Mouse (Mus musculus) erythroblast, adult 5-6 weeks (primary cell): ENCODE measurements around the gene Olfr1513. TPM values are rescaled to one million over a fixed set of nuclear protein-coding genes. Genes with fewer than 3 reads are reported as not detected.
"Not testable (repeated sequence)": the region's sequence is repeated elsewhere in the genome, so short reads cannot be mapped to it uniquely, and the experiment has no call there.

ENCODE experiments used
- ATAC-seq: replicated peaks from 2 replicates; pipeline ENCODE4 v1.8.0; 2016; ENCODE audit warnings: moderate number of reproducible peaks, mild to moderate bottlenecking, moderate TSS enrichment, inconsistent platforms; ENCODE audit not compliant: poor library complexity, low FRiP score, severe bottlenecking
- total RNA-seq, 2 experiments: library from RNA; stranded (forward) in 1 of 2; stranded (reverse) in 1 of 2; fragments of 150-400 nt in 1 of 2; fragments of 200-764, 138-1000 nt in 1 of 2; gene quantifications; 2 replicates each; pipeline versions ENCODE4 v1.2.3 to v1.2.4; 2015 to 2017; ENCODE audit warnings: low replicate concordance in 2 of 2

Olfr1513 gene
- total RNA-seq, 2 experiments from 2014 or later: not detected

DNA sequence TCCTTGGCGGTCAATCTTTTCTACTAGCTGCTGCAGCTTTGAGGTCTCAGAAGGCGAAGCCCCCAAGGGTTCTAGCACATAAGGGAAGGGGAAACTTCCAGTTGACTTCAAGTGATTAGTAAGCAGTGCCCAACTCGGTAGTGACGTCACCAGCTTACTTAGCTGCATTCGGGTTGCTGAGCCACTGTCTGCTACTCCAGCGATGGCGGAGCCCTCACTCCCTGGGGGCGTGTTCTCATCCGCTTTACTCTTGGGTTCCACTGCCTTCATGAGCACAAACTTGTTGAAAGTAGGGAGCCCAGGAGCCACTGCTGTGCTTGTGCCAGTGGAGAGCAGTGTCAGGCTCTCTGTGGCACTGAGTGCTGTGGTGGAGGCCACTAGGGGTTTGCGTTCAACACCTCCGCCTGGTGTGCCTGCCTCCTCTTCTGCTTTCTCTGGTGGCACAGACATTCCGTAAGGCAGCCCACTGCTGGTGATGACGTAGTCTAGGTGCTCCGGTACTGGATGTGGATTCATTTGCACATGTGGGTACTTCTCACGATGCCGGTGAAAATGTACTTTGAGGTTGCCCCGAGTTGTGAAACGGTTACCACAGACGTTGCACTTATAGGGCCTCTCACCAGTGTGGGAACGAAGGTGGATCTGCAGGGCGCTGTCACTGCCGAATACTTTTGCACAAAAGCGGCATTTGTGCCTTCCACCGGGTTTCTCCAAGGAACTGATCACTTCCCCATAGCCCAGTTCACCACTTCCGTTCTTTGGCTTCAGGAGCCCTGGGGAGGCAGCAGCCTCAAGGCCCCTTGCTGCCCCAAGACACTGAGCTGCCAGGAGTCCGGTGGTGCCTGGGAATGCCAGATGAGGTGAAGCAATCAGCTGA, 42.0 kb downstream of the Olfr1513 start:
- no peak for ATAC-seq

GRCm38 (mm10) chr14:52310906-52311305, 45.3 kb downstream of the Olfr1513 start:
- ATAC-seq: no peak

DNA sequence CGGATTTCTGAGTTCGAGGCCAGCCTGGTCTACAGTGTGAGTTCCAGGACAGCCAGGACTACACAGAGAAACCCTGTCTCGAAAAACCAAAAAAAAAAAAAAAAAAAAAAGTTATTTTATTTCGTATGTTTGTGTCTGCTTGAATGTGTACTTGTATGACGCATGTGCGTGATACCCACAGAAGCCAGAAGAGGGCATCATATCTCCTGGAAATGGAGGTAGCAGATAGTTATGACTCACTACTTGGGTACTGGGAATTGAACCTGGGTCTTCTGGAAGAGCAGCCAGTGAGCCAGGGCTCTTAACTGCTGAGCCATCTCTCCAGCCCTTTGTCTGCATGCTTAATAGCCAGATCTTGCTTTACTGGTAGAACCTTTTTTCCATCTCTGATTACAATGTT, 45.9 kb downstream of the Olfr1513 start:
- not testable (repeated sequence) for ATAC-seq

DNA sequence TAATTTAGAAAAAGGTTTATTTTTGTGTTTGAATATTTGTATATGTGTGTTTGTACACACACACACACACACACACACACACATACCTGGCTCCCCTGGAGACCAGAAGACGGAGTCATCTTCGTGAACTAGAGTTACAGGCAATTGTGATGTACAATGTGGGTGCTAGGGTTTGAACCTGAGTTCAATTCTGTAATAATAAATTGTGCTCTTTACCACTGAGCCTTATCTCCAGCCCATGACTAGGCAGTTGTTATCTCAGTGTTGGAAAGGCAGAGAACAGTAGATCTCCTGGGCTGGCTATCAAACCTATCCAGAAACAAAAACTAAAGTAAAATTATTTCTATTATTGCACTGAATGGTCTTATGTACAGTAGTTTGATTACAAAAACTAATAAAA, 50.1 kb downstream of the Olfr1513 start:
- ATAC-seq: no peak

DNA sequence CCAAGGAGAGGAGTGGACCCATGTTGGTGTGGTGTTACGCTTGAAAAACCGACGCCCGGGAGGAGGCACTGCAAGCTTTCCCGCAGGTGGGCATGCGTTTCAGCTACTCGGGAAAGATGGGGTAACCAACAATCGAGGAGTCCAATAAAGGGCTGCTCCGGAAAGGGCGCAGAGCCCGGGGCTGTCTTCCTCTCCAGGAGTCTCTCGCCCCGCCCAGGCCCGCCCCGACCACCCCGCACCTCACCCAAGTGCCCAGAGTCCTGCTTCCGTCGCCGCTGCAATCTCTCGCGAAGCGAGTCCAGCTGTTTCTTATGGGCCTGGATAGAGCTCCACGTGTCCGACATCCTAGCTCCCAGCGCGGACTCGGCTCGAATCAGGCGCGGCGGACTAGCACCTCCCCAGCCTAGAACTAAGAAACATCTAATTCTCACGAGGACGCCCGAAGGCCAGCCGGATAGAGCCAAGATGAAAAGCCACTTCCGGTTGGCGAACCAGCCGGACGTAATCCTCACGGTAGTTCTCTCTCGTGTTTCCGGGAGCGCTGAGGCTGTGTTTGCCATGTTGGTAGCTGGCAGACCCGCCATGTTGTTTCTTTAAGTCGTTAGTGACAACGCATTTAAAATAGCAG, 51.5 kb downstream of the Olfr1513 start, which contains the start of gene Mettl3:
Mettl3 (minus strand) TSS at position 485 of the 628 bp plus-strand sequence.
- ATAC-seq: peak; percentile 96

DNA sequence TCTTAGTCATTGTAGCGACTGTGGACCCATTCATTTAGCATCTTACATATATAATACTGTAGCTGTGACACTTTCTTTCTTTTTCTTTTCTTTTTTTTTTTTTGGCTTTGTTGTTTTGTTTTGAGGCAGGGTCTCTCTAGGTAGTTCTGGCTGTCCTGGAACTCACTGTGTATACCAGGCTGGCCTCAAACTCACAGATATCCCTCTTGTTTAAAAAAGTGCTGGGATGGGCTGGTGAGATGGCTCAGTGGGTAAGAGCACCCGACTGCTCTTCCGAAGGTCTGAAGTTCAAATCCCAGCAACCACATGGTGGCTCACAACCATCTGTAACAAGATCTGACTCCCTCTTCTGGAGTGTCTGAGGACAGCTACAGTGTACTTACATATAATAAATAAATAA, 52.7 kb downstream of the Olfr1513 start:
- not testable (repeated sequence) for ATAC-seq

Other genes with a start within 250 kb of the Olfr1513 start
- gene Rpgrip1, start 245.7 kb downstream of the Olfr1513 start, total RNA-seq (2015; ENCODE audit: low replicate concordance): 1.3 TPM in 1 of 2 replicates, not detected in the other
- 3.2 and 4.6 TPM in 2 replicates for gene Rpgrip1, start 245.7 kb downstream of the Olfr1513 start, total RNA-seq (2017; ENCODE audit: low replicate concordance)
- 30.0 and 32.0 TPM in 2 replicates for gene Supt16, start 159.0 kb downstream of the Olfr1513 start, total RNA-seq (2015; ENCODE audit: low replicate concordance)
- 76.2 and 103 TPM in 2 replicates for gene Supt16, start 159.0 kb downstream of the Olfr1513 start, total RNA-seq (2017; ENCODE audit: low replicate concordance)
- gene Chd8, start 98.6 kb downstream of the Olfr1513 start, total RNA-seq (2015; ENCODE audit: low replicate concordance): 21.1 and 51.1 TPM in 2 replicates
- 22.7 and 42.8 TPM in 2 replicates for gene Chd8, start 98.6 kb downstream of the Olfr1513 start, total RNA-seq (2017; ENCODE audit: low replicate concordance)
- gene Tox4, start 77.3 kb downstream of the Olfr1513 start, total RNA-seq (2015; ENCODE audit: low replicate concordance): 16.3 and 16.9 TPM in 2 replicates
- gene Tox4, start 77.3 kb downstream of the Olfr1513 start, total RNA-seq (2017; ENCODE audit: low replicate concordance): 11.3 and 16.0 TPM in 2 replicates
- gene Rab2b, start 76.9 kb downstream of the Olfr1513 start, total RNA-seq (2015; ENCODE audit: low replicate concordance): 6.7 and 10.8 TPM in 2 replicates
- gene Rab2b, start 76.9 kb downstream of the Olfr1513 start, total RNA-seq (2017; ENCODE audit: low replicate concordance): 1.3 and 4.3 TPM in 2 replicates
- 6.7 and 22.4 TPM in 2 replicates for gene Mettl3, start 51.3 kb downstream of the Olfr1513 start, total RNA-seq (2015; ENCODE audit: low replicate concordance)
- 7.2 and 13.8 TPM in 2 replicates for gene Mettl3, start 51.3 kb downstream of the Olfr1513 start, total RNA-seq (2017; ENCODE audit: low replicate concordance)
- gene Sall2, start 27.6 kb downstream of the Olfr1513 start, total RNA-seq (2015; ENCODE audit: low replicate concordance): not detected in 2 replicates
- gene Sall2, start 27.6 kb downstream of the Olfr1513 start, total RNA-seq (2017; ENCODE audit: low replicate concordance): 0.26 TPM in 1 of 2 replicates, not detected in the other
- not detected in 2 replicates for gene Olfr1512, start 22.8 kb upstream of the Olfr1513 start, total RNA-seq (2015; ENCODE audit: low replicate concordance)
- not detected in 2 replicates for gene Olfr1512, start 22.8 kb upstream of the Olfr1513 start, total RNA-seq (2017; ENCODE audit: low replicate concordance)
- gene Olfr1511, start 41.0 kb upstream of the Olfr1513 start, total RNA-seq (2015; ENCODE audit: low replicate concordance): not detected in 2 replicates
- gene Olfr1511, start 41.0 kb upstream of the Olfr1513 start, total RNA-seq (2017; ENCODE audit: low replicate concordance): not detected in 2 replicates
- not detected in 2 replicates for gene Olfr1510, start 58.0 kb upstream of the Olfr1513 start, total RNA-seq (2015; ENCODE audit: low replicate concordance)
- not detected in 2 replicates for gene Olfr1510, start 58.0 kb upstream of the Olfr1513 start, total RNA-seq (2017; ENCODE audit: low replicate concordance)
- gene Olfr1509, start 86.6 kb upstream of the Olfr1513 start, total RNA-seq (2015; ENCODE audit: low replicate concordance): not detected in 2 replicates
- not detected in 2 replicates for gene Olfr1509, start 86.6 kb upstream of the Olfr1513 start, total RNA-seq (2017; ENCODE audit: low replicate concordance)
- gene Olfr1508, start 111.1 kb upstream of the Olfr1513 start, total RNA-seq (2015; ENCODE audit: low replicate concordance): not detected in 2 replicates
- gene Olfr1508, start 111.1 kb upstream of the Olfr1513 start, total RNA-seq (2017; ENCODE audit: low replicate concordance): not detected in 2 replicates
- not detected in 2 replicates for gene Olfr1507, start 139.3 kb upstream of the Olfr1513 start, total RNA-seq (2015; ENCODE audit: low replicate concordance)
- not detected in 2 replicates for gene Olfr1507, start 139.3 kb upstream of the Olfr1513 start, total RNA-seq (2017; ENCODE audit: low replicate concordance)